Mouse (Mus musculus) B cell, adult 62 days (primary cell): ENCODE measurements around the gene Lekr1. TPM values are rescaled to one million over a fixed set of nuclear protein-coding genes. Genes with fewer than 3 reads are reported as not detected.

Experiments
- total RNA-seq: library from RNA; stranded (reverse); gene quantifications from 4 replicates; pipeline ENCODE4 v1.2.4, GENCODE M21; 2023

Gene Lekr1
- total RNA-seq, result 1.5 to 2.3 TPM (median 1.9 TPM) in 4 replicates

DNA sequence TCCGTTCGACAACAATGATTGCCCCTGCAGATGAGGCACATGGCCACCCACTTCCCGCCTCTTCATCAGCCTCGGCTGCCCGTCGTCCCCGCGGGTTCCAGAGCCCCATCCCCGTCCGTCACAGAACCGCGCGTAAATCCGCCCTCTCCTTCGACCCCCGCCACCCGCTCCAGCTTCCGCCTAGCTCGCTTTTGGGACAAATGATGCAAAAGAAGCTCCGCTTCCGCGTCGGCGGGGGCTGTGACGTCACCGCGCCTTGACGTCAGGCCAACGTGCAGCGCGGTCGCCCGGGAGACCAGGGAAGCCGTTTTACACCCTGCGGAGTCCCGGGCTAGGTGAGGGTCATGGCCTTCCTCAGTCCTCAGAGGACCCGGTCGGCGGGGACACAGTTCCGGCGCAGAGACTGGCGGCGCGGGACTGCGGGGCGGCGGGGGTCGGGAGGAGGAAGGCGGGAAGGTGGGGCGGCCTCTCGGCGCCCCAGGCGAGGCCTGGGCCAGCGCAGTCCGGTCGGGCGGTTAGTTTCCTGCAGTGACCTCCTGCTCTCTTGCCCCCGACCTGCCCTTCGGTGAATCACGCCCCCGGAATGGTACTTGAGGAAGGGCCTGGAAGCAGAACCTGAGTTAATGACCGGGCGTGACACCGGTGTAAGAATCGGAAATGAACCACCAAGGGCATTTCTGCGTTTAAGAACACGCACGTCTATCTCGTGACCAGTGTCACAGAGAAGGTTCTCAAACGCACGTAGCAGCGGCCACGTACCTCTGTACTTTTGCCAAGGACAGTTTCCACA lies at the start of gene Lekr1:
TSS of gene Lekr1 (plus strand) at position 252 of the 790 bp plus-strand sequence.

Other genes with a start within 250 kb of the Lekr1 start
- 71.0 to 78.8 TPM (median 77.8 TPM) in 4 replicates for gene Tiparp, start 137.8 kb upstream of the Lekr1 start, total RNA-seq